ENCODE assay signal across 11 mouse cellular contexts in genomic region chr17:31067051-31067450, GRCm38 (mm10). TPM values are rescaled to one million over a fixed set of nuclear protein-coding genes. Genes with fewer than 3 reads are reported as not detected.
DNase-seq lines count a peak whose midpoint lies in the region; ATAC-seq and TF ChIP-seq lines count a peak whose summit lies in the region.
"Had no signal": no experiment of that assay in that cellular context is flagged by ENCODE, and none has a peak within 500 bp of the region (broad histone marks: within the 10 kb centered on the region; RNA-seq: fewer than 3 reads in every experiment).

No protein-coding gene starts in this region.

- 66% methylated on average over 11 of the region's 11 CpGs for WGBS in hindbrain, postnatal 0 days
- 75% methylated on average over 11 of the region's 11 CpGs for WGBS in hindbrain, embryonic 13.5 days
- WGBS in hindbrain, embryonic 16.5 days: 68% methylated on average over 11 of the region's 11 CpGs

- peaks cover 20% of the 10 kb centered on the region for H3K4me1 ChIP-seq in hindbrain, postnatal 0 days (ENCODE audit: insufficient read depth, low read length)
- H3K4me1 ChIP-seq in hindbrain, embryonic 13.5 days (replicated peaks): peaks cover 46% of the 10 kb centered on the region
- H3K4me1 ChIP-seq in MEL (ENCODE audit: control insufficient read depth in 1 of 2, insufficient read depth in 2 of 2, low read length in 2 of 2): peaks cover 18 to 40% of the 10 kb centered on the region in 2 experiments
- peaks cover 20% of the 10 kb centered on the region for H3K4me1 ChIP-seq in hindbrain, embryonic 16.5 days (ENCODE audit: control insufficient read depth, insufficient read depth, low read depth, low read length)

- no peaks in the 10 kb centered on the region for H3K27me3 ChIP-seq in hindbrain, postnatal 0 days (ENCODE audit: insufficient read depth, low read length)
- H3K27me3 ChIP-seq in hindbrain, embryonic 13.5 days: no peaks in the 10 kb centered on the region
- H3K27me3 ChIP-seq in MEL (ENCODE audit: control insufficient read depth in 1 of 2, insufficient read depth in 2 of 2, low read length in 2 of 2): no peaks in the 10 kb centered on the region
- H3K27me3 ChIP-seq in hindbrain, embryonic 16.5 days (replicated peaks; ENCODE audit: control insufficient read depth, insufficient read depth, low read length): no peaks in the 10 kb centered on the region
- H3K27me3 ChIP-seq: hindbrain, embryonic 15.5 days had no signal

- no peak overlapping the region for H3K4me3 ChIP-seq in hindbrain, postnatal 0 days (ENCODE audit: low read length)
- no peak overlapping the region for H3K4me3 ChIP-seq in hindbrain, embryonic 13.5 days
- no peak overlapping the region for H3K4me3 ChIP-seq in MEL (ENCODE audit: control insufficient read depth in 1 of 2, insufficient read depth in 1 of 2, low read depth in 2 of 2, low read length in 2 of 2)
- no peak overlapping the region for H3K4me3 ChIP-seq in hindbrain, embryonic 16.5 days (ENCODE audit: low read length)
- H3K4me3 ChIP-seq: erythroblast, embryonic 14.5 days; hindbrain, embryonic 15.5 days; liver, embryonic 15.5 days had no signal

- ATAC-seq in hindbrain, postnatal 0 days: peak; percentile 35; the same call in 1 of the 2 replicates
- ATAC-seq in hindbrain, embryonic 13.5 days (ENCODE audit: low FRiP score): no peak
- ATAC-seq in hindbrain, embryonic 16.5 days: no peak

- TF ChIP-seq EP300 in MEL (IDR thresholded peaks at IDR 0.05; ENCODE audit: low read depth in 1 of 2, low read length in 2 of 2): no peak

- TF ChIP-seq POLR2A in MEL (IDR thresholded peaks at IDR 0.05; ENCODE audit: control insufficient read depth in 1 of 2, insufficient read depth in 1 of 2, low read depth in 1 of 2, low read length in 2 of 2, poor library complexity in 1 of 2): no peak

- no peak for TF ChIP-seq RAD21 in MEL (IDR thresholded peaks at IDR 0.05; ENCODE audit: low read depth, low read length)

- H3K27ac ChIP-seq in hindbrain, postnatal 0 days: no peak overlapping the region
- H3K27ac ChIP-seq in hindbrain, embryonic 13.5 days: no peak overlapping the region
- no peak overlapping the region for H3K27ac ChIP-seq in MEL (ENCODE audit: control insufficient read depth, low read depth, low read length)
- H3K27ac ChIP-seq in hindbrain, embryonic 16.5 days (ENCODE audit: low read depth, low read length): no peak overlapping the region
- H3K27ac ChIP-seq: hindbrain, embryonic 15.5 days; liver, embryonic 15.5 days had no signal

- peak; percentile 49 for DNase-seq in hindbrain, postnatal 0 days (ENCODE audit: low spot score)
- DNase-seq in 3134 (ENCODE audit: extremely low read depth, insufficient read length, low spot score) (peak; percentile 62), MEL (ENCODE audit: low read depth, low spot score) (peak; percentile 26)
- peak; percentile 75 to 93 for DNase-seq in natural killer cell, adult 2 months (ENCODE audit: low spot score in 2 of 2)
- DNase-seq in ovary, adult 18-20 months (ENCODE audit: low spot score): no peak
- DNase-seq in gastrocnemius, postnatal 25 days: no peak

- H3K4me2 ChIP-seq in hindbrain, postnatal 0 days (ENCODE audit: low read depth, low read length): no peak overlapping the region
- no peak overlapping the region for H3K4me2 ChIP-seq in hindbrain, embryonic 13.5 days
- H3K4me2 ChIP-seq in hindbrain, embryonic 16.5 days (ENCODE audit: low read length): no peak overlapping the region
- H3K4me2 ChIP-seq: hindbrain, embryonic 15.5 days; liver, embryonic 15.5 days had no signal

- H3K9me3 ChIP-seq in hindbrain, postnatal 0 days (ENCODE audit: low read length): no peaks in the 10 kb centered on the region
- H3K9me3 ChIP-seq in hindbrain, embryonic 13.5 days: no peaks in the 10 kb centered on the region
- H3K9me3 ChIP-seq in MEL (replicated peaks; ENCODE audit: insufficient read depth, low read length): no peaks in the 10 kb centered on the region
- H3K9me3 ChIP-seq in hindbrain, embryonic 16.5 days (ENCODE audit: control insufficient read depth, low read length): no peaks in the 10 kb centered on the region
- H3K9me3 ChIP-seq: hindbrain, embryonic 15.5 days; liver, embryonic 15.5 days had no signal

- 0 out of 2 replicates have a peak, but pooled peaks cover 4% of the 10 kb centered on the region for H3K36me3 ChIP-seq in hindbrain, postnatal 0 days (ENCODE audit: insufficient read depth, low read length)
- peaks cover 30% of the 10 kb centered on the region for H3K36me3 ChIP-seq in hindbrain, embryonic 13.5 days
- peaks cover 0 to 28% of the 10 kb centered on the region in 2 experiments; a peak in 2 of 4 replicates for H3K36me3 ChIP-seq in MEL (ENCODE audit: control insufficient read depth in 1 of 2, insufficient read depth in 2 of 2, low read length in 2 of 2)
- 0 out of 2 replicates have a peak, but pooled peaks cover 3% of the 10 kb centered on the region for H3K36me3 ChIP-seq in hindbrain, embryonic 16.5 days (ENCODE audit: control insufficient read depth, insufficient read depth, low read length)
- H3K36me3 ChIP-seq: liver, embryonic 15.5 days had no signal

- TF ChIP-seq CTCF in hindbrain, postnatal 0 days (IDR thresholded peaks at IDR 0.05; ENCODE audit: low read depth): no peak
- TF ChIP-seq CTCF in MEL (IDR thresholded peaks at IDR 0.05 in 2 of 3, conservative IDR thresholded peaks at IDR 0.05 in 1 of 3; ENCODE audit: control insufficient read depth in 1 of 3, insufficient read depth in 1 of 3, low read depth in 2 of 3, low read length in 3 of 3, poor library complexity in 1 of 3, severe bottlenecking in 1 of 3): no peak

- H3K79me2 ChIP-seq in MEL (ENCODE audit: control insufficient read depth, insufficient read depth, low read length, poor library complexity): no peaks in the 10 kb centered on the region

- H3K9ac ChIP-seq in hindbrain, postnatal 0 days (replicated peaks; ENCODE audit: low read length): no peak overlapping the region
- H3K9ac ChIP-seq in hindbrain, embryonic 13.5 days: no peak overlapping the region
- no peak overlapping the region for H3K9ac ChIP-seq in MEL (ENCODE audit: control insufficient read depth, low read depth, low read length, poor library complexity, severe bottlenecking)
- no peak overlapping the region for H3K9ac ChIP-seq in hindbrain, embryonic 16.5 days (ENCODE audit: low read depth, low read length)
- H3K9ac ChIP-seq: hindbrain, embryonic 15.5 days; liver, embryonic 15.5 days had no signal

TF ChIP-seq in MEL, 35 proteins besides CTCF, POLR2A, EP300 and RAD21:
- no peak for TF ChIP-seq USF2 (IDR thresholded peaks at IDR 0.05; ENCODE audit: borderline replicate concordance in 1 of 2, insufficient read depth in 1 of 2, low read depth in 1 of 2, low read length in 2 of 2)
- TF ChIP-seq MYB (IDR thresholded peaks at IDR 0.05; ENCODE audit: low read depth, low read length): no peak
- TF ChIP-seq BHLHE40 (IDR thresholded peaks at IDR 0.05; ENCODE audit: borderline replicate concordance, low read depth, low read length): peak; percentile 46; the same call in 1 of the 2 replicates
TF ChIP-seq in MEL: peak in this region for 1.

RNA-seq across cellular contexts. Expression of gene Abcg1, which starts 9.6 kb away (rescaled TPM):
- 34.9 and 40.7 TPM in 2 replicates for total RNA-seq in hindbrain, postnatal 0 days (2014; rRNA removed)
- 17.4 and 18.9 TPM in 2 replicates for polyA plus RNA-seq in hindbrain, postnatal 0 days (2015; fragmentation: Nextera tagmentation; extraction: Ambion mirVana)
- polyA plus RNA-seq in hindbrain, embryonic 13.5 days (2015; fragmentation: Nextera tagmentation; extraction: Ambion mirVana): 19.3 and 21.5 TPM in 2 replicates
- 10.4 and 11.6 TPM in 2 replicates for total RNA-seq in MEL (2012; rRNA removed)
- 10 to 100 TPM in 1 of 2 experiments, not detected in 1; 18.0 TPM for polyA plus RNA-seq in MEL (2012; ENCODE audit: insufficient read depth in 1 of 2, insufficient read length in 2 of 2, low read depth in 1 of 2, low replicate concordance in 2 of 2, missing spikeins in 1 of 2)
- 1 to 10 TPM; 1.8 to 2.9 TPM for total RNA-seq in gastrocnemius, postnatal 25 days (2021)
- 20.2 and 20.9 TPM in 2 replicates for polyA plus RNA-seq in hindbrain, embryonic 16.5 days (2015; fragmentation: Nextera tagmentation; extraction: Ambion mirVana)

Comparison
In these comparisons a context has a peak if more than half of its experiments do, and no peak if none do; other contexts are left out.
1. DNase-seq: peak in hindbrain, postnatal 0 days (single experiment), 3134 (single experiment), MEL (single experiment) and natural killer cell, adult 2 months (2 of 2); none in ovary, adult 18-20 months (single experiment) and gastrocnemius, postnatal 25 days (single experiment).